Mouse (Mus musculus) inflammation-experienced regulatory T-cells, adult 6 months (primary cell): ENCODE data around the gene Scyl1. TPM values are rescaled to one million over a fixed set of nuclear protein-coding genes. Genes with fewer than 3 reads are reported as not detected.
"Not testable (repeated sequence)": the region's sequence is repeated elsewhere in the genome, so short reads cannot be mapped to it uniquely, and the experiment has no call there.

Experiments
- ATAC-seq: one replicate; pipeline ENCODE4 v1.8.0; 2017
- polyA plus RNA-seq, 3 experiments: library from polyadenylated mRNA; unstranded; fragments of 100-300 nt; shearing (Covaris generic); gene quantifications; one replicate each; pipeline ENCODE4 v1.2.1; 2017

The Scyl1 gene
- polyA plus RNA-seq, 3 experiments from 2014 or later = 14.2 to 19.5 (median 15.4) TPM

DNA sequence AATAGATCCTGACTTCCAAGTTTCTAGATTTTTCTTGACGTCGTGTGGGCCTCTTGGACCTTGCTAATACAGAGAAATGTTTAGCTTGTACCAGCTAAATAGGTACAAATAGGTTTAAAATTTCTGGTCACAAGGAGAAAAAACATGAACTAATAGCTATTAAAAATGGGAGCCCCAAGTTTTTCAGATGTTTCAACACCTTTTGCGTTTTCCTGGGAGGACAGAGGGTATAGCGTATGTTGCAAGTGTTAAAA is 31.5 kb upstream of the Scyl1 start:
- no peak for ATAC-seq

DNA sequence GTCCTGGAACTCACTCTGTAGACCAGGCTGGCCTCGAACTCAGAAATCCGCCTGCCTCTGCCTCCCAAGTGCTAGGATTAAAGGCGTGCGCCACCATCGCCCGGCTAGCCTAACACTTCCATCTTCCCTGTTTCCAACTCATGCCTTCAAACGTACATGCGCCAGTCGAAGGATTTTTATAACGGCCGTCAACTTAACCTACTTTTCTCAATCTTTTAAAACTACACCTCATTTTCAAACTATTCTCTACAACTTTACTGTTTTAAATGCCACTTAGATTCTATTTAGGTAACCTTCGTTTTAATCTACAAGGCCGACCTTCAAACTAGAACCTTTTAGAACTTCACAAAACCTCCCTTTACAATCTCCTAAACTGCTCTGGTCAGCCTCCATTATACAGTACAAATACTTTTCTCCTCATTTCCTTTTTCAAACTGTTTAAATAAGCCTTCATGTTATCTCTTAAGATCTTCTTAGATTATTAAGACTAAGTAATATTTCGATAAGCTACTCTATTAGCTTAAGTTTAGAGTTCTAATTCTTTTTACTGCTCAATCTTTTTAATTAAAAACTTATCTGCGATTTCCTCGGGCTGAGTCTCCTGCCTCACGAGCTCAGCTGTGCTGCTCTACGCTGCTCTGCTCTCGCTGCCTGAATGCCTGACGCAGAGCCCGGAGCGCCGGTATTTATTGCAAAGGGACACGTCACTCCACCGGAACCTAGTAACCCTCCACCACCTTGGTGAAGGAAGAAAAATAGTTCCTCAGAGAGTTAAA is 31.0 kb upstream of the Scyl1 start:
- ATAC-seq = peak; percentile 23

DNA sequence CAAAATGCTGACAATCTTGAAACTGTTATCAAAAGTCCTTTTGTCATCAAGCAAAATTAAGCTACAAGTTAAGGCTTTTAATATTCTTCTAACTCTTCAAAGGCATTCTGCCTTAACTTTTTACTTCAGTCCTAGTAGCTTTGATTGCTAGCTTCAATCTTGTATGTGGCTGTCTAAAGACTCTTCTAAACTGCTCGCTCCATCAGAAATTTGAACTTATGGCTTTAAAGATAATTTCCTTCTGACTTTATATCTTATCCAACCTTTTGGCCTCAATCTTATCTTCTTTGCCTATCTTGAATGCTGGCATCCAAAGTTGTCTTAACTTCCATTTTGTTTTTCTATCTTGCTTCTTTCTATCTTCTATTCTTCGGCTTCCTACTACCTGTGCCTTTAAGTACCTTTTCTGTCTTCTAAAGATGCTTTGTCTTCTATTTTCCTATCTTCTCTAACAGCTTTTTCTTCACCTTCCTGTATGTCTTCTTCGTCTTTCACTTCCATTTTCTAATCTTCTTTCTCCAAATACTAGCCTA is 30.3 kb upstream of the Scyl1 start:
- no peak for ATAC-seq

DNA sequence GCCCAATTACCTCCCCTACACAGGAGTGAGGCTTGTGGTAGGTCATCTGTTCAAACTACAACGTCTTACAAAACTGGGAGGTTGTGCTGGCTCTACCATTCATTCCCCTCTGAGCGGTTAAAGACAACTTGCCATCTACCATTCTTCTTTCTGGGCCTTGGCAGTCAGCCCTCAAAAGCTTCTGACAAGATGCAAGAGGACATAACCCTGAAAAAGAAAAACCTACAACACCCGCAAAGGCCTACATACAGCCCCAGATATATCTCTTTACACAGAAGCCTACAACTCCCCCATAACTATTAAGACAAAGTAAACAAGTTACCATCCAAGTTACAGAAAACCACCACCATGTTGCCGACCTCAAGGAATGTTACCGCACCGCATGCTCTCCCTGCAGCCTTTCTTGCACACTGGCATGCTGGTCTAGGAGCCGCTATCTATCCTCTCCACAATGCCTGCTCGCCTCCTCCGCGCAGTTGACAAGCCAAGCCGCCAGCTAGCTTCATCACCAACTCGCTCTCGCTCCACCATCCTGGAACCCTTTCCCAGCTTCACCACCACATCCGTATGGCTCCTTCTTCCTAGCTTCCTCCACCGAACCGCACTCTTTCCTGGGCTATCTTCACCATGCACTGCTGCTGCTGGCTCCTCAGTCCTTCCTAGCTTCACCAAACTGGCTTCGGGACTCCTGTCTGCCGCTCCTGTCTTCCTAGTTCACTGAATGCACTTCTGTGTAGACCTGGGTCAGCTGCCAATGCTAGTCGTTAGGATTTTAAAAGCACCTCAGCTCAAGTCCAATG is 29.6 kb upstream of the Scyl1 start:
- ATAC-seq = no peak

DNA sequence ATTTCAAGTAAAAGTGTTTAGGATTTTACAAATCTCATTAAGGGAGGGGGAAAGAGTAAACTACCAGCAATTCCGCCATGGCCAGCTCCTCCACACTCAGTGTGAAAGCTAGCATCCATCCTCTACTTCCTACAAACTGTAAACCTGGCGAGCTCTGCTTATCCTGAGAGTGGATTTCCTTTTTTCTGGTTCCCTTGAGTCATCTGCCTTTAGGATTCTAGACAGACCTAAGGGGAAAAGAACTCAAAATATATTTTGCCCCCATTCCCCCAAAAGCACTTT is 29.1 kb upstream of the Scyl1 start:
- no peak for ATAC-seq

DNA sequence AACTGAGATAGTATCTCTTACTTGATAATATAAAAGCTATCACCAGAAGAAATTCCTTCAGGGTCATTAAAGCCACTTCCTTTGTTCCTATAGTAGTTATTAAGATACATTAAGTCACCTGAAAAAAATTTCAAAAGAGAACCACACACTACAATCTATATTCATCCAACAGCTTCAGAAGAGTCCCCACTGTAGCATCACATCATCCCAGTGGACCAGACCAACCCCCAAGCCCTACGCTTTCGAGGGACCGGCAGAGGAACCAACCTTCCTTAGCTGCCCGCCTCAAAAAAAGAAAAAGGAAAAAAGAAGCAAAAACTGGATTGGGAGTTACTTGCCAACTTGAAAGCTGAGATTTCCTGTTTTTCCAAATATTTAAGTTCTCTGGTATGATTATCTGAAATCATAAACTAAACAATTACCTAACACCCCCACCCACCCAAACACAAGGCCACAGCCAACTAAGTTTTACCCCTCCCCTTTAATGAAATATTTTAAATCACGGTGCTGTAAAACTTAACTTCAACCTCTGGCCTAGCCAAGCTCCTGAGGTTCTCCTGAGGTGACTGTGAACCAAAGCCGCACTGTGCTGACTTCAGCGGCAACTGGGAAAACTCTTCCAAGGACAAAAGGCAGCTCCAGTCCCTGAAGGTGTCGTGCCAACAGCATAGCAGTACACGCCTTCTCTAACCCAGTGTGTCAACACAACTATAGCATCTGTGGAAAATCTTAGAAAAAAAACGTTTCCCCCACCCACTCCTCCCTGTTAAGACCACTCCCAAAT is 28.5 kb upstream of the Scyl1 start:
- no peak for ATAC-seq

DNA sequence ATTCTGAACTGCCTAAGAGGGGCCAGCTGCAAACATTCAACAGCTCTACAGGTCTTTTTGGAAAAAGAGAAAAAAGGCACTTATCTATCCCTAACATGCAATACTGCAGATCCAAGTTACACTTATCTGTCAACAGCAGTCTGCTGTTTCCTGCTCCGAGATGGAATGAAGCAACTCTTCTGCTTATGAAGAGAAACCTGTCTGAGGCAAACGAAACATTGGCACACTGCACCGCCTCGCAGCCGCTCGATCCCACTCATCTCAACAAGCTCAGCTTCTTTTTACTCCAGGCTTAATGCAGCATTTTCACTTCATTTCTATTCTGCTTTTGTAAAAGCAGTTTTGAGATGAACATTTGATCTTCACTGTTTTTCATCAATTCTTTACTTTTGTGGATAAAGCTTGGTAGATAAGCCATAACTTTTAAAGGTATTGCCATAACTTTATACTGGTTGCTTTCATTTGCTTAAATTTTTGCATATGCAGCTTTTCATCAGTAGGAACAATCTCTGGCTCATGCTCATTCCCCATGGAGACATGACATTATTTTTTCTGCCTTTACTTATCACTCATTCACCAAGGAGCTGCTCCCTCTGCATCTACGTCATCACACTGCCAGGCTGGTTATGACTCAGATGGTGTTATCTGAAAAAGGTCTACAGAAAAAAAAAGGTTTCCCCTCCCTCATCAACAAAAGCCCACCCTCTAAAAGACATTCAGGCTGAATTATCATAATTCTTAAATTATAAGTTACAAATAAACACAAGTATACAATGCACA is 27.7 kb upstream of the Scyl1 start:
- ATAC-seq = no peak

DNA sequence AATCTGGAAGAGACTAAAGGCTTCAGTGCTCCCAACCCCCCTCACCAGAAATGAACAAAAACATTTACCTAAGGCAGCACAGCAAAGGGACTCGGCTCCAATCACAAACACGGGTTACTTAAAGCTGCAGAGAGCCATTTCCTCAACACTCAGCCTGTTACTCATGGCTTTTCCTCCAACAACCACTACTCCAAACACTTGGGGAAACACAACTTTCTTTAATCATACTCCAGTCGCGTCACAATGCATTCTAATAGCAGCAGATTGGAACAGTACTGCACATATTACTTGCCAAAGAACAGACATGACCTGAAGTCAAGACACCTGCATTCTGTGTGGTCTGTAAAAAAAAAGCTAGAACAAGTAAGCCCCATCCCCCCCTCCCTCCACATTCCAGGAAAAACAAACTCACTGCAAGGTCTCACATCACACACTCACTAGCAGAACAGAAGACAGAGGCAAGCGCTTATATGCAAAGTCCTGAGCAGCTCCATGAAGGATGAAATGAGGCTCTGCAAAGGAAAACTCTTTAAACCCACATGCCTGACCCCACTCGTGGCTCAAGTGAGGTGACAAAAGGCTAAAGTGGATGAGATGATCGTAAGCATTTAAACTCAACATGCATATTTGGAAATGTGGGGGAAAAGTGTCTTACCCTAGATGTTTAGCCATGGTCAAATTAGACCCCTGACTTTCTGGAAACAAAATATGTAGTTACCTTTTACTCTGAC is 26.3 kb upstream of the Scyl1 start:
- ATAC-seq = no peak

DNA sequence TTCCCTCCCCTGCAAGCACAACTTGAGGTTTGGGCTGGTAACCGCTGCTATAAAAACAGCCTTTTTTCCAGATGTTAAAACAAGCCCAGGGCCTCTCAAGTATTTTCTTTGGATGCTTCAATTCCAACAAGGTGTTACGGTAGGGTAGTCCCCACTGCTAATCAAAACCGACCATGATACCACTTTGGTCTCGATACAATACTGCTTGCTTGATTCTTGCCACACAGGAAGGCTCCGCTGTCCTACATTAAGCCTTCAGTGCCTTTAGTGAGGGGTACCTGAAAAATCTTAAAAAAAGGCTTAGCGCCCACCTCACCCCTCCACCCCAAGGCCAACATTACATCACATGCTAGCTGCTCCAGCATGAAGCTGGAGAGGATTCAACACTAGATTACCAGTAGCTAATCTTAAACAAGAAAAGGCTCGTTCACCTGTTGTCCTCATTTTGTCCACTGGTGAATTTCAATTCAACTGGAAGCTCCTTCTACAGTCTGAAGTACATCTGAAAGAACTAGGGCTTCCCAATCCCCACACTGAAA is 25.4 kb upstream of the Scyl1 start:
- no peak for ATAC-seq

DNA sequence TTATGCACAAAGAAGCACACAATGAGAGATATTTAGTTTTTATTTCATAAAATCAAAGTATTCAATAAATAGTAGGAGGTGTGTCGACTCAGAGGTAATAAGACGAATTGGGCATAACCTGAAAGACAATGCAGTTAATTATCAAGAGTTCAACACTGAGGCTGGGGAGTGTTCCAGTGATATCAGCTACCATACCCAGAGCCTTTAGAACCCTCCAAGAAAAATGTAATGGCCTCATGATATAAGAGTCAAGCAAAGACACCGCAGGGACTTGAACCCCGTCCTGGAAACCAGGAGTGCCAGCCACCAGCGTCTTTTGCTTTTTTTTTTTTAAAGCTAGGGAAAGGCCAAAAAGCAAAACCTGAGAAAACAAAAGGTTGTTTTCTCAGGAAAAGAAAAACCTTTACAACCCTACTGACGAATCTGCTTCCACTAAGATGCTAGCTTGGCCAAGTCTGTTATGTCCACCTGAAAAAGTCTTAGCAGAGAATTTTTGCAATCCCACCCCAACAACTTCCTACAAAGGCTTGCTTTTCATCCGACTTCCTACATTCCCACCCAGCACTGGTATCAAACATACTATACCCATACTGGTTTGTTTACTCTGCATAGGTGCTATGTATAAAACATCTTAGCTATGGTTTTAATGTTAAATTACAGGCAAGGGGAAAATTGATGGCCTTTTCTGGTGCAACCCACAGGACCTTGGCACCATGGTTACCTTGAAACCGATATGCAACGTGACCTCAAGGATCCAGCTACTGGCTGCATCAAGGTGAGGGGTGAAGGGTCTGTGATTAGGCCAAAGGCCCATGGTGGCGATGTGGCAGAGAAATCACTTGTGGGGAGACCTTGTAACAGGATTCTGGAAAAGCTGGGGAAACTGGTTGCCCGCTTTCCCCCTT is 24.7 kb upstream of the Scyl1 start:
- ATAC-seq = no peak

DNA sequence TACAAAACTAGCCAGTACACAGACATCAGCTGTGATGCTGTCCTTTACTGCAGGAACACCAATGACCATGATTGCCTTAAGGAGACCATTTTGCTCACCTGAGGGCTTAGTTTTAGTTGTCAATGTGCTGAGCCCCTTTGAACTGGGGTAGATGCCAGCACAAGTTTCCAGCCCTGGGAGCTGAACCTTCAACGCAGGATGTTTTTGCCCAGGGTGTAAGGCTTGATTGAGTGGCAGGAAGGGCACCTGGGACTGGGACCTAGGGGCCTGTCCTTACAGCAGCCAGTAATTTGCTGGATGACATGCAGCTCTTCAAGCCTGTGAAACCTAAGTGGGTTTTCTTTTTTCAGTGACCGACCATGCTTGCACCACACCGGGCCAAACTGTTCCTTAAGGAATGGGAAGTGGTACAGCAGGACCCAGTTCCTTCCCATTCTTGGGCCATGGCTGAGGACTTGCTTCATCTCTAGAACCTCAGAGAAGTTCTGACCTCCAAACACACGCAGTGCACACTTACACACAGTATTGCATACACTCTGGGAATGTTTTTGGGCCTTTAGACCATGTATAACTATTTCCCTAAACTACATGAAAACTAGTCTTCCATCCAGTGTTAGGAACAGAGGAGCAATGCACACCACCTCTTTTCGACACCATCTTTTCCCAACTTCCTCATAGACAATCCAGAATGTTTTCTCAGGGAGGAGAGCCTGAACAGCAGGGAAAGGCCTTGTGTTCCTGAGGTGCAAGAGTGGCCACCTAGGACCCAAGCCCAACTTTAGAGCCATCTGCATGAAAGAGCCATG is 23.8 kb upstream of the Scyl1 start:
- no peak for ATAC-seq

DNA sequence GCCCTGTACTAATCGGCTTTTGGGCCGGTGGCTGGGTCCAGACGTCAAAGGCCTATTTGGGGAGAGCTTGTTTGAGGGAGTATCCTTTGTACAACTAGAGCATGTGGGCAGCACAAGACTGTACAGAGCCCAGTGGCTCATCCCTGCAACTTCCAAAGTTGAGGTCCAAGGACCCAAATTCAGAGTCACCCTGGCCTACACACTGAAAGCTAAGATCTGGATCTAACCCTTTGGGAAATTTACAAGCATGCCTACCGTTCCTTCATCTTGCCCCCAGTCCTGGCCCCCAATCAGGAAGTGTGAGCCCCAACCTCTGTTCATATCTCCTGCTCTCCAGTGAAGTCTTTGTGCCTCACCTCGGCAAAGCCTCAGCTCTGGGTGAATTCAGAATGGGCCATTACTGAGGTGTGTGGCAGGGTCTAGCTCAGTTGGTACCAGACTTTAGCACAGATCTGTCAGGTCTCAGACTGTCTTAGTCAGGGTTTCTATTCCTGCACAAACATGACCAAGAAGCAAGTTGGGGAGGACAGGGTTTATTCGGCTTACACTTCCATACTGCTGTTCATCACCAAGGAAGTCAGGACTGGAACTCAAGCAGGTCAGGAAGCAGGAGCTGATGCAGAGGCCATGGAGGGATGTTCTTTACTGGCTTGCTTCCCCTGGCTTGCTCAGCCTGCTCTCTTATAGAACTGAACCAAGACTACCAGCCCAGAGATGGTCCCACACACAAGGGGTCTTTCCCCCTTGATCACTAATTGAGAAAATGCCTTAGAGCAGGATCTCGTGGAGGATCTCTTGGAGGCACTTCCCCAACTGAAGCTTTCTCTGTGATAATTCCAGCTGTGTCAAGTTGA is 22.9 kb upstream of the Scyl1 start:
- ATAC-seq = not testable (repeated sequence)

DNA sequence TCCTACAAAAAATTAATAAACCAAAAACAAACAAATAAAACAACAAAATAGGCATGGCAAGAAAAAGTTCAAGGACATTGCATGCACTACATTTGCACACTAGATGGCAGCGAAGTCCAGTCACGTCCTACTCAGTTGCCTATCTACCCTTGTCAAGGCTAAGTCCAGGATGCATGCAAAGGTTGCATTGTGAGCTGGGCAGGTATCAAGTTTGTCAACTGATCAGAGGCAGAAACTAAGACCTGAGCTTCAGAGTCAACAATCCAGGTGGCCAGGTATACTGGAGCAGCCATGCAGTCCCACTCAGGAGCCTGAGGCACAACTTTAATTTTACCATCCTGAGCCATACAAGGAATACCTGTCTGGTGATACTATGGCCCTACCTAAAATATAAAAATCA is 21.9 kb upstream of the Scyl1 start:
- ATAC-seq = peak; percentile 72

DNA sequence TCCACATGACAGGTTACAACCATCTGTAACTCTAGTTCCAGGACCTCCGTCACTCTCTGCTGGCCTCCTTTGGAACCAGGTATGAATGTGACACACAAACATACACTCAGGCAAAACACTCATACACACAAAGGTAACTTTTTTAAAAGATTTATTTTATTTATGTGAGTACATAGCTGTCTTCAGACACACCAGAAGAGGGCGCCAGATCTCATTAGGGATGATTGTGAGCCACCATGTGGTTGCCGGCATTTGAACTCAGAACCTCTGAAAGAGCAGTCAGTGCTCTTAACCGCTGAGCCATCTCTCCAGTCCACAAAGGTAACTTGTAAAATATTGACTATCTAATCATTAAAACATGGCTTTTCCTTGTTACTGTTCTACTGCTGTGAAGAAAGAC is 20.1 kb upstream of the Scyl1 start:
- ATAC-seq = no peak

DNA sequence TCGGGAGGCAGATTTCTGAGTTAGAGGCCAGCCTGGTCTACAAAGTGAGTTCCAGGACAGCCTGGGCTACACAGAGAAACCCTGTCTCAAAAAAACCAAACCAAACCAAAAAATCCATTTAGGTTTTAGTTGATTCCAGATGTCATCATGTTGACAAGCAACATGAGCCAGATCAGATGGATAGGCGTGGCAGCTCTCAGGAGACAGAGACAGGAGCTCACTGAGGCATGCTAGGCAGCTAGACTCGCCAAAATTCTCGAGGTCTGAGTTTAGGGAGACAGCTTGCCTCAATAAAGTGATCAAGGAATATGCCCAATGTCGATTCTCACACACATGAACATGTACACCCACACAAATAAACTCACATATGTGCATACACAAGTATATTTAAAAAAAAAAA is 17.8 kb upstream of the Scyl1 start:
- no peak for ATAC-seq

DNA sequence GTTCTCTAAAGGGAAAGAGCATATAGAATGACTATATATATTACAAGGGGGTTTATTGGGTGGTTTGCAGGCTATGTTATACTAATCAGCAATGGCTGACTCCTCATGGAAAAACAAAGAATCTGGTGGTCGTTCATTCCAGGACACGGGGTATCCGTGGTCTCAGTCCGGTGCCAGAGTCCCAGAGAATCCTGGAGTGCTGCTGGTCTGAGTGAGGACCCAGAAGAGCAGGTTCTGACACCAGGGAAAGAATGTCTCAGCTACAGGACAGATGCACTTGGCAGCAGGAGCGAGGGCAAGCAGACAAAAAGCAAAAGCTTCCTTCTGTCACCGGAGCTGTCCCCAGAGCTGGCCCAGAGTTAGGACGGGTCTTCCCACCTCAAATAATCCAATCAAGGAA is 17.4 kb upstream of the Scyl1 start:
- ATAC-seq = no peak

DNA sequence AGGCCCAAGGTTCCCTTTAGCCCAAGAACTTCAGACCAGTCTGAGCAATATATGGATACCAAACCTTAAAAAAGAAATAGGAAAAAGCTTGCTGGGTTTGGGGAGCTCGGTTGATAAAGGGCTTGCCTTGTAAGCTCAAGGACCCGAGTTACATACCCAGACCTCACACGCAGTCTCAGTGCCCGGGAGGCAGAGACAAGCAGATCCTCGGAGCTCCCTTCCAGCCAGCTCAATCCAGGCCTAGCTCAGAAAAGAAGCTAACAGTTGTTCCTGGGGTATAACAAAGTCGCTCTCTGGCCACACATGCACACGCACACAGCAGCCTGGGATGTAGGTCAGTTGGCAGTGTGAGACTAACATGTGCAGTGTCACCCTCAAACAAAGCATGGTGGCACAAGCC is 16.7 kb upstream of the Scyl1 start:
- no peak for ATAC-seq

DNA sequence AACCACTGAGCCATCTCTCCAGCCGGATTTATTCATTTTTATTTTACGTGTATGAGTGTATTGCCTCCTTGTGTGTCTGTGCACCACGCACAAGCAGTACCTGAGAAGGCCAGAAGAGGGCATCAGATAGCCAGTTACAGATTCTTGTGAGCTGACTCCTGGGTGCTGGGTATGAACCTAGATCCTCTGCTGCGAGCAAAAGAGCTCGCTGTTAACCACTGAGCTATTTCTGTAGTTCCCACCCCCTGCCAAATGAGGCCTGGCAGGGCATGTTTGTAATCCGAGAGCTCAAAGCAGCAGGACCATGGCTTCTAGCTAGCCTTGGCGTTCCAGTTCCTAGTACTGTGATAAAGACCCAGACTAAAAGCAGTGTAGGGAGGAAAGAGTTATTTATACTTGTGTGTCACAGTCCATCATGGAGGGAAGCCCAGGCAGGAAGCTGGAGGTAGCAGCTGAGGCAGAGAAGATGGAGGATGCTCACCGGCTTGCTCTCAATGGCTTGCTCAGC is 16.0 kb upstream of the Scyl1 start:
- peak; percentile 77 for ATAC-seq
